Mouse (Mus musculus) forebrain, embryonic 12.5 days (tissue): ENCODE results near the gene Pdzrn3. TPM values are rescaled to one million over a fixed set of nuclear protein-coding genes. Genes with fewer than 3 reads are reported as not detected.
A peak's percentile ranks its signal among the peaks of the same experiment; 100 is the strongest.

Experiments used
- ATAC-seq: fragments of 200-750 bp; cut with Nextera tagmentation; 2 replicates; pipeline ENCODE4 v1.8.0; 2017; ENCODE audit warnings: moderate TSS enrichment; ENCODE audit not compliant: low FRiP score
- H3K27ac ChIP-seq: fragments of 300-500 bp; sonication (generic); 2 replicates; pipeline ENCODE4 v1.5.1; 2016; ENCODE audit warnings: mild to moderate bottlenecking
- H3K27me3 ChIP-seq: fragments of 300-500 bp; sonication (generic); 2 replicates; pipeline ENCODE4 v1.6.1; 2016; ENCODE audit warnings: mild to moderate bottlenecking
- H3K36me3 ChIP-seq: fragments of 300-500 bp; sonication (generic); replicated peaks from 2 replicates; pipeline ENCODE4 v1.6.1; 2016; ENCODE audit warnings: mild to moderate bottlenecking
- H3K4me1 ChIP-seq: fragments of 300-500 bp; sonication (generic); 2 replicates; pipeline ENCODE4 v1.6.1; 2016
- H3K4me2 ChIP-seq: fragments of 300-500 bp; sonication (generic); 2 replicates; pipeline ENCODE4 v1.6.1; 2016; ENCODE audit warnings: mild to moderate bottlenecking, moderate library complexity
- H3K4me3 ChIP-seq: fragments of 300-500 bp; sonication (generic); replicated peaks from 2 replicates; pipeline ENCODE4 v1.5.1; 2016; ENCODE audit warnings: mild to moderate bottlenecking
- H3K9ac ChIP-seq: fragments of 300-500 bp; sonication (generic); 2 replicates; pipeline ENCODE4 v1.6.1; 2016; ENCODE audit warnings: mild to moderate bottlenecking
- H3K9me3 ChIP-seq: fragments of 300-500 bp; sonication (generic); 2 replicates; pipeline ENCODE4 v1.6.1; 2016
- WGBS: fragments of 180-500 bp; shearing (Covaris S2); methylation state at CpG from one replicate; pipeline ENCODE4 v1.1.7; 2016; 5-methylcytosine and 5-hydroxymethylcytosine counted together
- polyA plus RNA-seq: library from polyadenylated mRNA; unstranded; fragments of >200 nt; fragmentation: Nextera tagmentation; extraction: Ambion mirVana; gene quantifications from 2 replicates; pipeline ENCODE4 v1.2.1, GENCODE M21; 2016

The Pdzrn3 gene
- polyA plus RNA-seq, 1 experiment from 2014 or later, result 8.8 TPM

DNA sequence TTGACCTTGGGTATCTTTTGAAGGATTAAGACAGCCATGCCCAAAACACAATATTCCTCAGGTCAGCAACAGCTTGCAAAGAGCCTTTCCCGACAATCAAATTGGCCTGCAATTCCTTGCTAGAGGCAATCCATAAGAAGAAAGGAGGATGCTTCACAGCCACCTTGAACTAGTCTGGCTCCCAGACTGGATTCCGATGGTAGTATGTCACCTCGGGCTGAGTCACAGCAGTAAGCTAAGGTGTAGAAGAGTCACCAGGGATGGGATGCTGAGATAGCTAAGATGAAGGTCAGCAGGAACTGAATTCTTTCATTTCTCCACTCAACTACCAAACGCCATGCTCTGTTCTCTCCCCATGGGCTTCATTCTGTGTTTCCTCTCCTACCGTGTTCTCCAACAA lies 13.8 kb downstream of the Pdzrn3 start:
- no peaks in the 10 kb centered on the region for H3K36me3 ChIP-seq
- no peaks in the 10 kb centered on the region for H3K9me3 ChIP-seq
- ATAC-seq, result no peak
- H3K27ac ChIP-seq, result no peak overlapping the region
- no peak overlapping the region for H3K9ac ChIP-seq
- 0 out of 2 replicates have a peak, but pooled peaks cover 2% of the 10 kb centered on the region for H3K27me3 ChIP-seq
- H3K4me3 ChIP-seq, result no peak overlapping the region
- H3K4me1 ChIP-seq, result peaks cover 27% of the 10 kb centered on the region
- no peak overlapping the region for H3K4me2 ChIP-seq
- 92% methylated on average over 5 of the region's 5 CpGs for WGBS

DNA sequence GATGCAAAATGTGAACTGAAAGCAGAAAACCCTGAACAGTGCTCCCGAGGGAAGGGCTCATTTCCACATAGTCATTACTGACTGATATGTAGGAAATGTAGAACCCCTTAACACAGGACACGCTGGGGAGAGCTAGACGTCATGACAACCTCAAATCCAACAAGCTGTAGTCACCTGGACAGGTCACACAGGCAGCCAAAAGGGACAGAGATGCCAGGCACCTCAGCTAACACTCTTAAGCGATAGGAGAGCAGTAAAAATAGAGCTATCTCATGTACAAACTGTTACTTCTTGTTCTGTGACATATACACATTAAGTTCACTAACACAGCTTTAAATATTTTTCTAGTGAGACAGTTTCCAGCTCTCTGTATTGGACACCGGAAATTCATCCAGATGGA lies 15.0 kb downstream of the Pdzrn3 start:
- no peaks in the 10 kb centered on the region for H3K36me3 ChIP-seq
- H3K4me1 ChIP-seq, result peaks cover 24% of the 10 kb centered on the region
- H3K9ac ChIP-seq, result no peak overlapping the region
- 91% methylated on average over 5 of the region's 5 CpGs for WGBS
- no peak for ATAC-seq
- H3K4me2 ChIP-seq, result no peak overlapping the region
- H3K9me3 ChIP-seq, result no peaks in the 10 kb centered on the region
- 0 out of 2 replicates have a peak, but pooled peaks cover 2% of the 10 kb centered on the region for H3K27me3 ChIP-seq
- no peak overlapping the region for H3K27ac ChIP-seq
- H3K4me3 ChIP-seq, result no peak overlapping the region

DNA sequence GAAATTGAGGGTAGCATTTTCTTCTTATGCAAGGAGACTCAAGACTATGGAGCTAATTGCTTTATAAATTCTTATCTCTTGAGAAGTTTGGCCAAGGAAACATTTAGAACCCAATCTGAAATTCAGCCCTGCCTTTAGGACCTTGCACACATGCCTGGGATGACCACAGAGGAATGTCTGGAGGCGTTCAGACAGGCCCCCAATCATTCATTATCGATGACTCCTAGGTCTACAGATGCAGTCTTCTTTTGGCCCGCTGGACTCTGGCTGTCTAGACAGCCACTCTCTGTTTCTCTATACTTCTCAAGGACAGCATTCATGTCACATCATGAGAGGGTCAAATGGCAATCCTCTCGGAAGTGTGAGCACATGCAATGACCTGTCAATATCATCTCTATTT lies 15.4 kb downstream of the Pdzrn3 start:
- Histone ChIP-seq H3K27me3 (0 out of 2 replicates have a peak, but pooled peaks cover 2% of the 10 kb centered on the region), H3K9me3 (no peaks in the 10 kb centered on the region), H3K9ac (no peak overlapping the region), H3K36me3 (no peaks in the 10 kb centered on the region), H3K4me3 (no peak overlapping the region), H3K27ac (no peak overlapping the region), H3K4me2 (no peak overlapping the region), H3K4me1 (peaks cover 19% of the 10 kb centered on the region)
- no peak for ATAC-seq
- WGBS, result 80% methylated on average over 4 of the region's 4 CpGs

DNA sequence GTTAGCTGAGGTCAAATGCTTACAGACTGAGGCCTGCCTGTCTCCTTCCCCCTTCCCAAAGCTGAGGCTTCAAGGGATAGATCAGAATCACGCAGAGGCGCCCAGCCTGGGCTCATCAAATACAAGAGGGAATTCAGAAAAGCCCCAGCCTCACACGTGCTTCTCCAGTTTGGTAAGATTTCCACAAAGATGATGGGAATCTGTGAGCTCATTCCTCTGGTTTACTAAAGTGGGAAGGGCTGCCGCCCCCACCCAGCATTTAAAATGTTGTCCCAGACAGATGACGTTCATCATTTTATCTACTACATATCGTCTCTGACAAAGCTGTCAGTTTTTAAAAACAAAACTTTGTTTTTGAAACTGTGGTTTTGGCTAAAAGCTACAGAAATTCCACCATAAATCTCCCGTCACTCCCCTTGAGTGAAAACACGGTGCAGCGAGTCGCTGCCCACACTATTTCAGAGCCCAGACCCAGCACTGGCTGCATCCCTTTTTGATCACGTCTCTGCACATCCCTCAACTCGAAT lies 17.4 kb downstream of the Pdzrn3 start:
- Histone ChIP-seq H3K4me1 (peaks cover 12% of the 10 kb centered on the region), H3K4me3 (no peak overlapping the region), H3K27ac (no peak overlapping the region), H3K36me3 (no peaks in the 10 kb centered on the region), H3K9ac (no peak overlapping the region), H3K27me3 (0 out of 2 replicates have a peak, but pooled peaks cover 2% of the 10 kb centered on the region), H3K9me3 (no peaks in the 10 kb centered on the region), H3K4me2 (no peak overlapping the region)
- WGBS, result 74% methylated on average over 12 of the region's 12 CpGs
- no peak for ATAC-seq

DNA sequence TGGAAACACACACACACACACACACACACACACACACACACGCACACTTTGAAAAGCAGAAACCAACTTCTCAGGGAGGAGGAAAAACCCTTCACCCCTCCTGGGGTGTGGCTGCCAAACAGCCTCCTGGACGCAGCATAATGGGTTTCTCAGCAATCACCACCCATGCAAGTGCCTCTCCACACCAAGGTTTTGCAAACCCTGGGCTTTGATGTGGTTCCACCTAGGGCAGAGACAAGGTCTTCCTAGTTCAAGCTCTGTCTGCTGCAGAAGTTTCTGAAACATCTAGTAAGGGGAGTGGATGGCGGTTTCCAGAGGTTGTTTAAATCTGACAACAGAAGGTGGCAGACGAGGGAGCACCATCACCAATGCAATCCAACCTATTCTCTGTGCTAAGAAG lies 18.1 kb downstream of the Pdzrn3 start:
- Histone ChIP-seq H3K27me3 (0 out of 2 replicates have a peak, but pooled peaks cover 2% of the 10 kb centered on the region), H3K4me2 (no peak overlapping the region), H3K4me1 (peaks cover 17% of the 10 kb centered on the region), H3K36me3 (no peaks in the 10 kb centered on the region), H3K4me3 (no peak overlapping the region), H3K9me3 (no peaks in the 10 kb centered on the region), H3K9ac (no peak overlapping the region), H3K27ac (no peak overlapping the region)
- 67% methylated on average over 4 of the region's 4 CpGs for WGBS
- ATAC-seq, result no peak

DNA sequence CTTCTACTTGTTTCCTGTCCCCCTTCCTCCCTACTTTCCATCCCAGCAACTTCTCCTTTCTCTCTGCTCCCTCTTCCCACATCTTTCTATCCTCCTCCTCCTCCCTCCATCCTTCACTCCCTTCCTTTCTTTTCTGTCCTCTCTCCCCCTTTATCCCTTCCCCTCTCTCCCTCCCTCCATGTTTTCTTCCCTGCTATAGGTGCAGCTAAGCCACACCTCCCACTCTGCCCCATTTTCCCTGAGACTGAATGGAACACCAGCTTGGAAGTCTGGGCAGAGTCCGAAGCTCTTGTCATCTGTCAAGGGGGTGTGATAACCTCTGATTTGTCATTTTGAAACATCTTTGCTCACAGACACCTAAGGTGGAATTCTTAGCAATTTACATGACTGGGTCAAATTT lies 22.8 kb downstream of the Pdzrn3 start:
- Histone ChIP-seq H3K4me1 (peaks cover 32% of the 10 kb centered on the region), H3K27me3 (0 out of 2 replicates have a peak, but pooled peaks cover 2% of the 10 kb centered on the region), H3K9ac (no peak overlapping the region), H3K9me3 (no peaks in the 10 kb centered on the region), H3K36me3 (no peaks in the 10 kb centered on the region), H3K4me3 (no peak overlapping the region), H3K4me2 (no peak overlapping the region), H3K27ac (0 out of 2 replicates have a peak overlapping the region, but pooled peaks have one; percentile 25)
- 30% methylated on average over 1 of the region's 1 CpGs for WGBS
- no peak; the same call in 1 of the 2 replicates for ATAC-seq

DNA sequence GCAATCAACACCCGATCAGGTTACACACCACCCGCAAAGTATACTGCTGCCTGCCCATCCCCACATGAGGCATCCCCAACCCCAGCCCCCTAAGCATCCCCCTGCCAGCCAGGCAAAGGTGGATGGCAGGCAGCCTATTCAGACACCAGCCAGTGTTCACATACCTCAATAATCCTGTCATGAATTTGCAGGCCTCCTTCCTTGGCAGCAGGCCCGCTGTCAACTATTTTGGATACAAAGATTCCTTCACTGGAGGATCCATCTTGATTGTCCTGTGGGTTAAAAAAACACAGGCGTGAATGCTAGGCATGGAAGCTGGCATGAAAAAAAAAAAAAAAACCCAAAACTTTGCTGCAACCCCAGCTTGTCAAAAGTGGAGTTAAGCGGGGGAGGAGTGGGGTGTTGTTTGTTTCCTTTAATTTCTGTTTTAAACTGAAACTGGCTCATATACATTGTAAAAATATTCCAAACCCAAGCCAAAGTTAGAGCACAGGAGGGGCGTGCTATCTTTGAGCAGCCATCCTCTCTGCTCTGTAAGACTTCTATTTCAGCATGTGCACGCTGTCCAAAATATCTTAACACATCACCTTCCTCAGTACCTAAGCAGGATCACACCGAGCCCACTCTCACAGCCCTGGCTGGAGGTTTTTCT lies 23.3 kb downstream of the Pdzrn3 start:
- Histone ChIP-seq H3K27ac (0 out of 2 replicates have a peak overlapping the region, but pooled peaks have one; percentile 25), H3K9me3 (no peaks in the 10 kb centered on the region), H3K27me3 (no peaks in the 10 kb centered on the region), H3K4me3 (no peak overlapping the region), H3K9ac (no peak overlapping the region), H3K4me1 (peaks cover 30% of the 10 kb centered on the region), H3K4me2 (peak overlapping the region; percentile 13; the same call in 1 of the 2 replicates), H3K36me3 (no peaks in the 10 kb centered on the region)
- whole genome bisulfite sequencing, result 43% methylated on average over 8 of the region's 8 CpGs
- ATAC-seq, result peak; percentile 80; the same call in 1 of the 2 replicates

DNA sequence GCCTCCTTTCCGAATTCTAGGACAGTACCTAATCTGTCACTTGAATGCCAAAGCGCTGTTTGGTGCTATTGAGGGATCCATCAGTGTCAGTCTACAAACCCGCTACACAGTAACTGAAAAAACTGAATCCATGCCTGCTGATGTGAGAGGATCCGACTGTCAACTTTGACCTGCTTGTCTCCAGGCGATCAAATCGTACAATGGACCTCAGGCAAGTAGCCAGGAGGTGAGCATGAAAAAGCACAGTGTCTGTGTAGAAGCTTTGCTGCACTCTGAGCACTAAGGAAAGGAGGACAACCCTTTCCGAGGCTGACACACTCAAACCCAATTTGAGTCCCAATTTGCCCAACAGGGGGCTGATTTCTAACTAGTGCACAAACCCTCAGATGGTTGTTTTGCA lies 24.0 kb downstream of the Pdzrn3 start:
- no peaks in the 10 kb centered on the region for H3K36me3 ChIP-seq

DNA sequence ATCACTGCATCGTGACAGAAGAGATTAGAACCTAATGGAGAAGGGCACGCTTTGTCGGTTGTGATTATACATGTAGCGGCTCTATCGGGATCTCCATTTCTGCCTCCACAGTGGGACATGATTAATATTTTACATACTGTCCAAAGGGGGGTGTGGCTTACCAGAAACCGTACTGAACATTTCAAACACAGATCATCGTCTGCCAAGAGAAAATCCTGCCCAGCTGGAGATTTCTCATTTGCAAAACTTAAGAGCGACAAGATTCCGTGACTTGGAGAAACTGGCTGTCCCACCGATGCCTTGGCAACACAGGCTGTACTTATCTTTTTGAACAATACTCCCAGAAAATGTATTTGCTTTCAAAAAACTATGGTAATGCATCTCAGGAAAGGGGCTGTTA lies 25.1 kb downstream of the Pdzrn3 start:
- no peak overlapping the region for H3K4me2 ChIP-seq
- no peak overlapping the region for H3K27ac ChIP-seq
- WGBS, result 82% methylated on average over 10 of the region's 10 CpGs
- ATAC-seq, result no peak
- no peaks in the 10 kb centered on the region for H3K36me3 ChIP-seq
- H3K27me3 ChIP-seq, result no peaks in the 10 kb centered on the region
- H3K4me3 ChIP-seq, result no peak overlapping the region
- H3K4me1 ChIP-seq, result peaks cover 30% of the 10 kb centered on the region
- no peaks in the 10 kb centered on the region for H3K9me3 ChIP-seq
- no peak overlapping the region for H3K9ac ChIP-seq

More for the DNA sequence above, 24.0 kb downstream of the Pdzrn3 start:
- Histone ChIP-seq H3K4me1 (peaks cover 30% of the 10 kb centered on the region), H3K4me2 (peak overlapping the region; percentile 13; the same call in 1 of the 2 replicates), H3K9ac (no peak overlapping the region), H3K27ac (peak overlapping the region; percentile 13; the same call in 1 of the 2 replicates), H3K4me3 (no peak overlapping the region), H3K9me3 (no peaks in the 10 kb centered on the region), H3K27me3 (no peaks in the 10 kb centered on the region)
- 46% methylated on average over 7 of the region's 7 CpGs for WGBS
- peak; percentile 42; the same call in 1 of the 2 replicates for ATAC-seq

DNA sequence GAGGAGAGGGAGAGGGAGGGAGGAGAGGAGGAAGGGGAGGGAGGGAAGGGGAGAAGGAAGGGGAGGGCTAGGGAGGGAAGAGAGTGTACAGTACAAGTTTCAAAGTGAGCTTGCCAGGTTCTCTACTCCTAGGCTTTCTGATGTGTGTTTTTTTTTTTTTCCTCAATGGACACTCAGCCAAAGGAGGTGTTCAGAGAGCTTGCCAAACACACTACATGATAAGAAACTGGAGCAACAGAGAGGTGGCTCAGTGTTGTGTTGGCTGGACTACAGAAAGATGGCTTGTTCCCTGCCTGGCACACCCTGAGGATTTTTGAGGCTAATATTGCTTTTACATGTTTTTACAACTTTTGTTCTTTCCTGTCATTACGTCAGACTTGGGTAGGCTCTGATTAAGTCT lies 26.6 kb downstream of the Pdzrn3 start:
- Histone ChIP-seq H3K4me1 (peaks cover 24% of the 10 kb centered on the region), H3K9ac (no peak overlapping the region), H3K4me3 (no peak overlapping the region), H3K36me3 (no peaks in the 10 kb centered on the region), H3K9me3 (no peaks in the 10 kb centered on the region), H3K4me2 (no peak overlapping the region), H3K27ac (no peak overlapping the region), H3K27me3 (no peaks in the 10 kb centered on the region)
- ATAC-seq, result no peak
- 83% methylated on average over 1 of the region's 1 CpGs for WGBS

DNA sequence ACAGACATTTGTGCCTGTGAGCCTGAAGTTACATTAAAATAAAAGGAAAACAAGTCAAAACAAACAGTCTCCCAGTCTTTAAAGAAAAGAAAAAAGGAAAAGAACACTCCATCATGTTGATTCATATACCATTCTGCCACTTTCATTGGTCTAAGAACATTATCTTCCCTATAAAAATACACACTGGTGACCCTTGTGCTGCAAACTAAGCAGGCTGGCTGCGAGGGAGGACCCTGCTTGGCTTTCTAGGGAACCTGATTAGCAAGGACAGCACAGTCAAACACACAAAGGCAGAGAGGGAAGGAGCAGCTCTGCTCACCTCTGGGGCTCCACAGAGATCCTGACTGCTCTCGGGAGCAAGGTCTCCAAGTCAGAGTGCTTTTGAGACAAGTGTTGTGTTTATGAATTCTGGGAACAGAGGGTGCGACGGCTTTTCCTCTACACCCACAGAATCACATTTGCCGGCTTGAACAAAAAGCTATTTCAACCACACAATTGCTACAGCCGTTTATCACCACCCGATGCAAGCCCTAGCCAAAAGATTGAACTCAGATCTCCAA lies 27.2 kb downstream of the Pdzrn3 start:
- no peaks in the 10 kb centered on the region for H3K36me3 ChIP-seq
- no peaks in the 10 kb centered on the region for H3K27me3 ChIP-seq
- H3K9ac ChIP-seq, result no peak overlapping the region
- H3K27ac ChIP-seq, result no peak overlapping the region
- WGBS, result 40% methylated on average over 7 of the region's 7 CpGs
- peaks cover 24% of the 10 kb centered on the region for H3K4me1 ChIP-seq
- no peak overlapping the region for H3K4me3 ChIP-seq
- no peaks in the 10 kb centered on the region for H3K9me3 ChIP-seq
- H3K4me2 ChIP-seq, result no peak overlapping the region
- no peak for ATAC-seq

DNA sequence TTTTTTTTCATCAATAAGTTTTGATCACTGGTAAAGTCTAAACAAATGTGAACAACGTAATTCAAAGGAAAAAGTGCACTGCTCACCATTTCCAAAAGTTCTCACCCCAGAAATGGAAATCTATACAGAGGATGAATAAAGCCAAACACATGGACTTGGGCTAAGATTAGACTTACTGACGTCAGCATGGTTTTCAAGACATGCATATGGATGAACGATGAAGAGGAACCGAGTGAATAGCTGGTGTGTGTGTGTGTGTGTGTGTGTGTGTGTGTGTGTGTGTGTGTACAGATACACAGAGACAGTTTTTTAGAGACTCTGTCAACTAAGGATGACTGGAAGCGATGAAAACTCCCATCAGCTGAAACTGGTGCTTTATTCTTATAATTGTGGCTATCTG lies 29.2 kb downstream of the Pdzrn3 start:
- H3K9ac ChIP-seq, result no peak overlapping the region
- no peaks in the 10 kb centered on the region for H3K9me3 ChIP-seq
- H3K36me3 ChIP-seq, result no peaks in the 10 kb centered on the region
- WGBS, result 70% methylated on average over 5 of the region's 5 CpGs
- H3K4me2 ChIP-seq, result no peak overlapping the region
- H3K4me3 ChIP-seq, result no peak overlapping the region
- H3K27me3 ChIP-seq, result peaks cover 2% of the 10 kb centered on the region; the same call in 1 of the 2 replicates
- ATAC-seq, result no peak
- H3K4me1 ChIP-seq, result peaks cover 9% of the 10 kb centered on the region
- no peak overlapping the region for H3K27ac ChIP-seq
